Mouse (Mus musculus) hindbrain, embryonic 13.5 days (tissue): ENCODE measurements at regions not wholly inside any gene's neighbourhood (a gene's known extent, or its start where the extent isn't known, plus 50 kb on each side); places are given as distances from the start of the nearest gene placed in this dataset.

Source experiments
- ATAC-seq: fragments of 200-750 bp; cut with Nextera tagmentation; 2 replicates; pipeline ENCODE4 v1.8.0; 2017; ENCODE audit warnings: moderate TSS enrichment; ENCODE audit not compliant: low FRiP score
- H3K27ac ChIP-seq: fragments of 300-500 bp; sonication (generic); 2 replicates; pipeline ENCODE4 v1.5.1; 2015; ENCODE audit warnings: inconsistent platforms, mild to moderate bottlenecking, moderate library complexity
- H3K27me3 ChIP-seq: fragments of 300-500 bp; sonication (generic); 2 replicates; pipeline ENCODE4 v1.6.1; 2015; ENCODE audit warnings: mild to moderate bottlenecking, inconsistent platforms
- H3K36me3 ChIP-seq: fragments of 300-500 bp; sonication (generic); 2 replicates; pipeline ENCODE4 v1.6.1; 2015; ENCODE audit warnings: mild to moderate bottlenecking, inconsistent platforms
- H3K4me1 ChIP-seq: fragments of 300-500 bp; sonication (generic); replicated peaks from 2 replicates; pipeline ENCODE4 v1.6.1; 2015; ENCODE audit warnings: inconsistent platforms
- H3K4me2 ChIP-seq: fragments of 300-500 bp; sonication (generic); 2 replicates; pipeline ENCODE4 v1.6.1; 2015; ENCODE audit warnings: inconsistent platforms, mild to moderate bottlenecking, moderate library complexity
- H3K4me3 ChIP-seq: fragments of 300-500 bp; sonication (generic); 2 replicates; pipeline ENCODE4 v1.5.1; 2015; ENCODE audit warnings: mild to moderate bottlenecking, inconsistent platforms
- H3K9ac ChIP-seq: fragments of 300-500 bp; sonication (generic); 2 replicates; pipeline ENCODE4 v1.6.1; 2015; ENCODE audit warnings: mild to moderate bottlenecking, inconsistent platforms
- H3K9me3 ChIP-seq: fragments of 300-500 bp; sonication (generic); 2 replicates; pipeline ENCODE4 v1.6.1; 2016; ENCODE audit warnings: inconsistent platforms
- WGBS: fragments of 180-500 bp; shearing (Covaris S2); methylation state at CpG from one replicate; pipeline ENCODE4 v1.1.7; 2015; 5-methylcytosine and 5-hydroxymethylcytosine counted together

- Histone ChIP-seq H3K27ac (no peak overlapping the region), H3K27me3 (no peaks in the 10 kb centered on the region), H3K4me2 (no peak overlapping the region; the same call in 1 of the 2 replicates), H3K36me3 (no peaks in the 10 kb centered on the region), H3K9ac (no peak overlapping the region), H3K4me3 (no peak overlapping the region), H3K4me1 (peaks cover 16% of the 10 kb centered on the region), H3K9me3 (no peaks in the 10 kb centered on the region)
- WGBS, result 45% methylated on average over 20 of the region's 20 CpGs
- no peak for ATAC-seq
Observed at GRCm38 (mm10) chr11:35006773-35007567, 114.1 kb upstream of the Slit3 start.

GRCm38 (mm10) chr11:35005143-35005542 lies 115.9 kb upstream of the Slit3 start:
- Histone ChIP-seq H3K27ac (no peak overlapping the region), H3K36me3 (no peaks in the 10 kb centered on the region), H3K9ac (no peak overlapping the region), H3K27me3 (no peaks in the 10 kb centered on the region), H3K4me1 (peaks cover 10% of the 10 kb centered on the region), H3K4me2 (no peak overlapping the region), H3K9me3 (no peaks in the 10 kb centered on the region), H3K4me3 (no peak overlapping the region)
- no peak for ATAC-seq
- 79% methylated on average over 3 of the region's 3 CpGs for WGBS

DNA sequence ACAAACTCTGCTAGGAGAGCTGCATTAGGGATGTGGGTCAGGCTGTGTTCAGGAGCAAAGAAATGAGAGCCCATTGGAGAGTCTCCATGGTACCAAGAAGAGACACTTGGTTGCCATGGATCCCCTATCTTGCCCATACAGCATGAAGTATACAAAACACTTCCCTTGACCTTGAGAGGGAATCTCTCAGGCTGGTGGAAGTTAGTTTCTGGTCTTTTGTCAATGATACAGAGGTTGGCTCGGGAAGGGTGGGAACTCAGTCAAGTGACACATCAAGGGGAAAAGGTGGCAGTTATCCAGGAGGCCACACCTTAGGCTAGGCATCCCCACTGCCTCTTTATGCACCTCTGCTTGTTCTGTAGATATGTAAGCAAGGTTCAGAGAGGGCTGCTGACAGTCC lies 116.6 kb upstream of the Slit3 start:
- Histone ChIP-seq H3K27ac (no peak overlapping the region), H3K4me3 (no peak overlapping the region), H3K9ac (no peak overlapping the region), H3K36me3 (no peaks in the 10 kb centered on the region), H3K9me3 (no peaks in the 10 kb centered on the region), H3K4me2 (no peak overlapping the region), H3K4me1 (peaks cover 10% of the 10 kb centered on the region), H3K27me3 (no peaks in the 10 kb centered on the region)
- WGBS, result 50% methylated on average over 1 of the region's 1 CpGs
- no peak for ATAC-seq

- no peak for ATAC-seq
- H3K27me3 ChIP-seq, result no peaks in the 10 kb centered on the region
- no peak overlapping the region for H3K4me2 ChIP-seq
- no peak overlapping the region for H3K27ac ChIP-seq
- no peak overlapping the region for H3K9ac ChIP-seq
- H3K36me3 ChIP-seq, result no peaks in the 10 kb centered on the region
- no peak overlapping the region for H3K4me3 ChIP-seq
- 36% methylated on average over 3 of the region's 3 CpGs for WGBS
- peaks cover 10% of the 10 kb centered on the region for H3K4me1 ChIP-seq
- H3K9me3 ChIP-seq, result no peaks in the 10 kb centered on the region
Observed at GRCm38 (mm10) chr11:35003956-35004355, 117.1 kb upstream of the Slit3 start.

- Histone ChIP-seq H3K4me3 (no peak overlapping the region), H3K27ac (no peak overlapping the region), H3K36me3 (no peaks in the 10 kb centered on the region), H3K9ac (no peak overlapping the region), H3K9me3 (no peaks in the 10 kb centered on the region), H3K4me2 (no peak overlapping the region), H3K27me3 (no peaks in the 10 kb centered on the region), H3K4me1 (no peaks in the 10 kb centered on the region)
- 98% methylated on average over 2 of the region's 2 CpGs for WGBS
- ATAC-seq, result no peak
Observed at GRCm38 (mm10) chr11:34997906-34998305, 123.1 kb upstream of the Slit3 start.

DNA sequence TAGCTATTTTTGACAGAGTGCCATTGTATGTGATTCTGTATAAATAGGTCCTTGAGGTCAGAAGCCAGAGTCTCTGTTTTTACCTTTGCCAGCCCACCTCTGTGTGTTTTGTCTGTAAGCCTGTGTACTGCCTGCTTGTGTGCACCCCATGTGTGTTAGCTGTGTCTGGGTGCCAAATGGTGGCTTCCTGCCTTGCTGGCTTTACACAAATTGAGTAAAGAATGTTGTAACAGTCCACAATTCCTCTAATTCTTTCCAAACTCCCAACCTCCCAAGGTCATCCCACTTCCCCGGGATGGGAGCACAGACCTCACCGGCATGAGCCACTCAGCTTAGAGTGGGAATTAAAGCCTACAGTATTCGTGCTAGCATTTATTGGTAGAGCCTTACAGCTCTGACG lies 125.5 kb upstream of the Slit3 start:
- Histone ChIP-seq H3K4me3 (no peak overlapping the region), H3K27me3 (no peaks in the 10 kb centered on the region), H3K9ac (no peak overlapping the region), H3K4me1 (no peaks in the 10 kb centered on the region), H3K4me2 (no peak overlapping the region), H3K27ac (no peak overlapping the region), H3K36me3 (no peaks in the 10 kb centered on the region), H3K9me3 (no peaks in the 10 kb centered on the region)
- ATAC-seq, result no peak
- WGBS, result 80% methylated on average over 4 of the region's 4 CpGs

DNA sequence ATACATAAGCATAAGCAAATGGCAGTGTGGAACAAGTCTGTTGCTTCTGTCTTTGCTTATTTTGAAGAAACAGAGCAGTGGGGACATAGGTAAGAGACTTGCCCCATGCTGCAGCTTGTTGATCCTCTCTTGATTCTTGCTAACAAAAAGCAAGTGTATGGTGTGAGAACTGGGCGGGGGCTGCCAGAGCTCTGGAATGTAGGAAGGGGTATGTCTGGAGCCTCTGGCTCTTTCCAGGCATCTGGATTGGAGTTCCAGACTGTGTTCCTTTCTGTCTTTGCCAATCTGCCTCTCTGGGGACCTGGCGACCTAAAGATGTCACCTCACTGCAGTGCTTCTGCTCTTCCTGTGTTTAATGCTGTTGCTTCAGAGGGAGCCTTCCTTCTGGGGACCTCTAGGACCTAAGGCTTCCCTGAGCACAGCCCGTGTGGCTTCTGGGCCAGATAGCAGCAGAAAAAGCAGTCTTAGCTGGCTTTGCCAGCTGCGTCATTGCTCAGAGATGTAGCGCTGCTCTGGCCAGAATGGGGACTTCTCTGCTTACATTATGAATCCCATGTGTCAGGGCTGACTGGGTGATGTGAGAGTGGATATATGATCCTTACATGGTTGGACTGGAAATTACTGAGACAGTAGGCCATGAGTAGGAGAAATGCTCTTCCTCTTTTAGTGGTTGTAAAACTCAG lies 138.1 kb upstream of the Slit3 start:
- no peak for ATAC-seq
- H3K4me2 ChIP-seq, result no peak overlapping the region
- no peak overlapping the region for H3K4me3 ChIP-seq
- H3K27me3 ChIP-seq, result no peaks in the 10 kb centered on the region
- no peaks in the 10 kb centered on the region for H3K36me3 ChIP-seq
- H3K9ac ChIP-seq, result no peak overlapping the region
- H3K9me3 ChIP-seq, result no peaks in the 10 kb centered on the region; the same call in 1 of the 2 replicates
- H3K27ac ChIP-seq, result no peak overlapping the region
- no peaks in the 10 kb centered on the region for H3K4me1 ChIP-seq
- 77% methylated on average over 5 of the region's 5 CpGs for WGBS

GRCm38 (mm10) chr11:34980210-34980609 lies 140.8 kb upstream of the Slit3 start:
- Histone ChIP-seq H3K4me2 (no peak overlapping the region), H3K9ac (no peak overlapping the region), H3K9me3 (no peaks in the 10 kb centered on the region; the same call in 1 of the 2 replicates), H3K27ac (no peak overlapping the region), H3K36me3 (no peaks in the 10 kb centered on the region), H3K4me3 (no peak overlapping the region), H3K27me3 (no peaks in the 10 kb centered on the region), H3K4me1 (no peaks in the 10 kb centered on the region)
- ATAC-seq, result no peak
- WGBS, result 95% methylated on average over 1 of the region's 1 CpGs

DNA sequence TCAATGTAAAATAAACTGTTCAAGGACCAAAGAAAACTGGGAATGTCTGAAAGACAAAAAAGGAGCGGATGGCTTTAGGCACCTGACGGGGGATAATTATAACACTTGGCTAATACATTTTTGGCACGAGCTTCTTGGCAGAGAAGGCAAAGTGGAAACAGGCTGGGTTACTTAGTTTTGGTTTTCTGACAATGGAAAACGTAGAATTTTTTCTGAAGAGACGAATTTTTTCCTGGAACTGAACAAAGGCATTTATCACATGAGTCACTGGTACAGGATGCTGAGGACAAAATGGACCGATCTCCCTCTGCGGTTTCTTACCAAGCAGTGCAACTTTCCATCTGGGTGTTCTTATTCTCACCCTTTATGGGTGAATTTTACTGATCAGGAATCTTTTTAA lies 143.2 kb upstream of the Slit3 start:
- H3K4me3 ChIP-seq, result no peak overlapping the region
- H3K9ac ChIP-seq, result no peak overlapping the region
- no peaks in the 10 kb centered on the region for H3K36me3 ChIP-seq
- no peaks in the 10 kb centered on the region; the same call in 1 of the 2 replicates for H3K9me3 ChIP-seq
- no peaks in the 10 kb centered on the region for H3K27me3 ChIP-seq
- H3K4me1 ChIP-seq, result 0 out of 2 replicates have a peak, but pooled peaks cover 3% of the 10 kb centered on the region
- H3K4me2 ChIP-seq, result no peak overlapping the region
- no peak for ATAC-seq
- WGBS, result 92% methylated on average over 7 of the region's 7 CpGs
- H3K27ac ChIP-seq, result no peak overlapping the region

DNA sequence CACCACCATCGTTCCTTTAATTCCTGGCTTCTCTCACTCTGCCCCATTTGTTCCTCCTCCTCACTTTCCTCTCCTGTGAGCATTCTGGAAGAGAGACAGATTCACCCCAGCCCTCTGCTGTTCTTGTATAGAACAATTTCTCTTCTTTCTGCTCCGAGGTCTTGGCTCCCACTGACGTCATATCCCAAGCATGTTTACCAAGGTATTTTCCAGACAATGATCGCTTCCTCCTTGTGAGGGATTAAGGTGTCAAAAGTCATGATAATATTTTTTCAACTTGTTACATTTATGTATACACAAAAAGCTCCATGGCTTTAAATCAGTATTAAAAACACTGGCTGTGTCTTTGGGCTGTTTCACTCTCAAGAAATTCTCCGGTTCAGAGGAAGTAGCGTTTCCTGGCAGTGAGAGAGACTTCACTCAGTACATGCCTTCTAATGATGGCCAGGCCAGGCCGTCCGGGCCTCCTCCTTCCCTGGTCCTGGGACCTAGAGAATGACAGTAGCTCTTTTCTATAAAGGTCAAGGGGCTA lies 142.4 kb upstream of the Spdl1 start:
- Histone ChIP-seq H3K4me2 (no peak overlapping the region), H3K9me3 (no peaks in the 10 kb centered on the region; the same call in 1 of the 2 replicates), H3K36me3 (no peaks in the 10 kb centered on the region), H3K4me1 (0 out of 2 replicates have a peak, but pooled peaks cover 3% of the 10 kb centered on the region), H3K9ac (no peak overlapping the region), H3K4me3 (no peak overlapping the region), H3K27me3 (no peaks in the 10 kb centered on the region), H3K27ac (no peak overlapping the region)
- no peak for ATAC-seq
- 82% methylated on average over 8 of the region's 8 CpGs for WGBS

DNA sequence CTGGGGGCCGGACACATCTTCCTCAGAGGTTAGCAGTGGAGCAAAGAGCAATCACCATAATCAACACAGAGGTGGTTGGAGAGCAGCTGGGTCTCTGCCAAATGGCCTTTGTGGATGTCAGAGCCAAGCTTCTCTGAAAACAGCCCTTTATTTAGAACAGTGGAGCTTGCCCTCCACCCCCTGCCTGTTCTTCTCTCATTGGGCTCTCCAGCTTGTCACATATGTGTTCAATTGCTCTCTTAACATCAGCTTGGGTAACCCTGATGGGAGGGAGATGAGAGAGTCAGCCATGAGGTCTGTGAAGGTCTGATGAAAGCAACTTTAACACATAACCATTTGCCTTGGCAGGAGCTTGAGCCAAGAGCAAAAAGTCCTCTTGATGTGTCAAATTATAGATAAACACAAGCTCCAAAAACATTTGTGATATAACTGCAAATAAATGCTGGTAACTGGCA lies 140.1 kb upstream of the Spdl1 start:
- H3K36me3 ChIP-seq, result no peaks in the 10 kb centered on the region
- H3K4me3 ChIP-seq, result no peak overlapping the region
- H3K4me1 ChIP-seq, result 0 out of 2 replicates have a peak, but pooled peaks cover 3% of the 10 kb centered on the region
- H3K9ac ChIP-seq, result no peak overlapping the region
- ATAC-seq, result no peak
- no peak overlapping the region for H3K4me2 ChIP-seq
- no peak overlapping the region for H3K27ac ChIP-seq
- H3K27me3 ChIP-seq, result no peaks in the 10 kb centered on the region
- H3K9me3 ChIP-seq, result no peaks in the 10 kb centered on the region; the same call in 1 of the 2 replicates
- 66% methylated on average over 1 of the region's 1 CpGs for WGBS

GRCm38 (mm10) chr11:34973012-34973411 lies 139.6 kb upstream of the Spdl1 start:
- Histone ChIP-seq H3K27ac (no peak overlapping the region), H3K9ac (no peak overlapping the region), H3K4me3 (no peak overlapping the region), H3K9me3 (no peaks in the 10 kb centered on the region), H3K36me3 (no peaks in the 10 kb centered on the region), H3K4me2 (no peak overlapping the region), H3K27me3 (no peaks in the 10 kb centered on the region), H3K4me1 (0 out of 2 replicates have a peak, but pooled peaks cover 3% of the 10 kb centered on the region)
- ATAC-seq, result no peak
- 77% methylated on average over 5 of the region's 5 CpGs for WGBS
